Mouse (Mus musculus) bone marrow macrophage, adult 2 months (primary cell): ENCODE measurements around the gene Ywhah. TPM values are rescaled to one million over a fixed set of nuclear protein-coding genes. Genes with fewer than 3 reads are reported as not detected.
"Not testable (repeated sequence)": the region's sequence is repeated elsewhere in the genome, so short reads cannot be mapped to it uniquely, and the experiment has no call there.

Experiments
- H3K27ac ChIP-seq: 2 replicates; pipeline ENCODE4 v1.5.1; 2012; ENCODE audit warnings: low read depth, low read length; ENCODE audit not compliant: insufficient read depth
- H3K4me1 ChIP-seq: 2 replicates; pipeline ENCODE4 v1.6.1; 2012; ENCODE audit warnings: low read length; ENCODE audit not compliant: control insufficient read depth, insufficient read depth
- H3K4me3 ChIP-seq: 2 replicates; pipeline ENCODE4 v1.5.1; 2012; ENCODE audit warnings: mild to moderate bottlenecking, low read length, moderate library complexity; ENCODE audit not compliant: insufficient read depth
- CTCF ChIP-seq: IDR thresholded peaks from 2 replicates; pipeline ENCODE4 v1.5.1; 2012; ENCODE audit warnings: low read depth, mild to moderate bottlenecking, low read length, moderate library complexity
- POLR2A ChIP-seq: IDR thresholded peaks from 2 replicates; pipeline ENCODE4 v1.6.1; 2012; ENCODE audit warnings: mild to moderate bottlenecking, low read depth, low read length, borderline replicate concordance
- polyA plus RNA-seq: library from polyadenylated mRNA; stranded (reverse); fragments of >200 nt; gene quantifications from 2 replicates; pipeline ENCODE4 v1.2.4, GENCODE M21; 2012; ENCODE audit not compliant: missing spikeins, insufficient read depth, insufficient read length

Gene Ywhah
- polyA plus RNA-seq, 1 experiment = 507 TPM

DNA sequence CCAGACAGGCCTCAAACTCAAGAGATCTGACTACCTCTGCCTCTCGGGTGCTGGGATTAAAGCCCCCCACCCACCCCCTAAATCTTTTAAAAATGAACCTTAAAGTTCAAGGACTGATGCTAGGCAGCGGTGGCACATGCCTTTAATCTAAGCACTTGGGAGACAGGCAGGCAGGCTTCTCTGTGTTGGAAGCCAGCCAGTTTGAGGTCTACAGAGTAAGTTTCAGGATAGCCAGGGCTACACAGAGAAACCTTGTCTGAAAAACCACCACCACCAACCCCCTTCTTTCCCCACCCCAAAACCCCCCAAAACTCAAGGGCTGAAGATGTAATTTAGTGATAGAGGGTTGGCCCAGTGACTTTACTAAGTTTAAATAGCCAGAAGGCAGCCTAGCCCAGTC is 10.0 kb downstream of the Ywhah start:
- no peak overlapping the region for H3K27ac ChIP-seq
- no peak for TF ChIP-seq CTCF
- TF ChIP-seq POLR2A = no peak
- H3K4me1 ChIP-seq = peaks cover 15% of the 10 kb centered on the region
- H3K4me3 ChIP-seq = no peak overlapping the region

DNA sequence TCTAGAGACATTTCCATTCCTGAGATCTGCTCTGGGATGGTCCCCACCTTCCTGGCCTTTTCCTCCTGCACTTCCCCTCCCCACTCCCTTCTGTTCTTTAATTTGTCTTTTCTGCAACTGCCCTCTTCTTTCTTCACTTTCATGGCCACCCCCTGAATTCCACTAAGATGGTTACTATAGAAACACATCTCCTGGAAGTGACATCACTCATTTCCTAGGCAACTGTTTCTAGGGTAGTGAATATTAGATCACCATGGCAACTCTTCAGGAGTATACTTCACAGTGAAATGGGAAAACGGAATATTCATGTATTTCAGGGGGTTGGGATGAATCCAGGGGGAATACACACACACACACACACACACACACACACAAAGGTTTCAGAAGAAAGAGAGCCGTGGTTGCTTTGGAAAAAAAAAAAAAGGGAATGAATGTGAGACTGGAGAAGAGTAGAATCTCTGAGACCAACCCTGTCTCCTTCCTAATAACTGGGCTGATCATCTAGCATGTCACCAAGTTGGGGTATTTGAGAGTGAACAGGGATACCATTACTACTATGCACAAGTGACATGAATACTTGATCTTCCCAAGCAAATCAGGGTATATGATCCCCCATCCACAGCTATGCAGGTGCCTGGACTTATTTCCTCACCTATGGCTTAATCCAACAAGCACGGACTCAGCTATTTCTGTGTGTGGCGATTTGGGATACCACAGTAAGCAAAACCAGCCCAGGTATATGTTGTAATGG is 12.0 kb downstream of the Ywhah start:
- Histone ChIP-seq H3K4me1 (no peaks in the 10 kb centered on the region), H3K4me3 (no peak overlapping the region), H3K27ac (no peak overlapping the region)
- TF ChIP-seq CTCF (no peak), POLR2A (no peak)

DNA sequence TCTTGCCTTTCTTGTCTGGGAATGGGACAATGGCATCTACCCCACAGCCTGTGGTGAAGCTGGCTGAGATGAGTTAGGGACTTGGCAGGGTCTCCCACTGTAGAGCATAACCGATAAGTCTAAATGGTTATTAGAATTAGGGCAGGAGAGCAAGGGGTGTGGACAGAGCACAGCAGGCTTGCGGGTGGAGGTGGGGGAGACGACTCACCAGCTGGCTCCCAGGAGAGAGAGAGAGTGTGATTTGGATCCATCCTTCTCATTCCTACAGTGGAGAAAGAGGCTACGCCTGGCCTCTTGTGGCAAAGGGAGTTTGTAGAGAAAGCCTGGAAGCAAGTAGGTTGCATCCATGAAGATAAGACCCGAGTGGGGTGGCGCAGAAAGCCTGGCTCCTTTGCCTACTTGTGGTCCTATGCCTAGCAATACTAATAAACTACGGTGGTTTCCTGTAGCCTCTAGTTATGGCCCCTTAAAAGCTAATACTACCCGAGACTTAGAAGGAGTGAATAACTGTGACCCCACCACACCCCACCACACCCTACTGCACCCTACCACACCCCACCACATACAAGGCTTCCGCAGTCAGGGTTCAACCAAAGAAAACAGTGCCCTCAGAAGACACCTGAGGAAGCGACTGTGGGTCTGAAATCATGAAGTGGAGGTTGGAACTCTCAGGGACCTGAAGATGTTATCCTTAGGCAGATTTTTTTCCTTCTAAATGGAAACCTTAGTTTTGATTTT is 13.6 kb downstream of the Ywhah start:
- H3K4me1 ChIP-seq = no peaks in the 10 kb centered on the region
- H3K4me3 ChIP-seq = no peak overlapping the region
- TF ChIP-seq POLR2A = no peak
- no peak for TF ChIP-seq CTCF
- H3K27ac ChIP-seq = no peak overlapping the region

DNA sequence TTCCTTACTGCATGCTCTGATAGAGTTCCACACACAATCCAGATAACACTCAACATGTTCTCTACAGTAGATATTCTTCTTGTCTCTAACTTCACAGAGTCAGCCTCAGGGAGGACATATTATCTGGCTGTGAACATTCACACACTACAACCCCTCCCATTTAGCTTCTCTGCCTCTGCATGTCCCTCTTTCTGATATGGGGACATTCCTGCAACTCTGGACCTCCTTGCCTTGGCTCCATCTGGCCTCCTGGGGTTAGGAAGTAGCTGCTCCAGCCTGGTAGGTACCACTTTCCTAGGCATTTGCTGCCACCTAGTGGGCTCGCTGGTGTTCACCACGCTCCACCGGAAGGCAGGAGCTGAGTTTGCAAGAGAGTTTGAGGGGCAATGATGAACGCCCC is 14.5 kb downstream of the Ywhah start:
- H3K27ac ChIP-seq = no peak overlapping the region
- peak; percentile 77 for TF ChIP-seq CTCF
- TF ChIP-seq POLR2A = no peak
- H3K4me3 ChIP-seq = no peak overlapping the region
- H3K4me1 ChIP-seq = no peaks in the 10 kb centered on the region

DNA sequence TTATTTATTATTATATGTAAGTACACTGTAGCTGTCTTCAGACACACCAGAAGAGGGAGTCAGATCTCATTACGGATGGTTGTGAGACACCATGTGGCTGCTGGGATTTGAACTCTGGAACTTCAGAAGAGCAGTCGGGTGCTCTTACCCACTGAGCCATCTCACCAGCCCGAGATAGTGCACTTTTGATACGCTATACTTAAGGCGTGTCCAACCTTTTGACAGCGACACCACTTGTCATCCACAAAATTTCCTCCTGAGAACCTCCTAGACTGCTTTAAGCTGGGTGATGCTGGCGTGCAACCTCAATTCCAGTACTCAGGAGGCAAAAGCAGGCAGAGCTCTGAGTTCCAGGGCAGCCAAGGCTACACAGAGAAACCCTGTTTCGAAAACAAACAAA is 15.0 kb downstream of the Ywhah start:
- not testable (repeated sequence) for H3K4me1 ChIP-seq, H3K27ac ChIP-seq, H3K4me3 ChIP-seq

DNA sequence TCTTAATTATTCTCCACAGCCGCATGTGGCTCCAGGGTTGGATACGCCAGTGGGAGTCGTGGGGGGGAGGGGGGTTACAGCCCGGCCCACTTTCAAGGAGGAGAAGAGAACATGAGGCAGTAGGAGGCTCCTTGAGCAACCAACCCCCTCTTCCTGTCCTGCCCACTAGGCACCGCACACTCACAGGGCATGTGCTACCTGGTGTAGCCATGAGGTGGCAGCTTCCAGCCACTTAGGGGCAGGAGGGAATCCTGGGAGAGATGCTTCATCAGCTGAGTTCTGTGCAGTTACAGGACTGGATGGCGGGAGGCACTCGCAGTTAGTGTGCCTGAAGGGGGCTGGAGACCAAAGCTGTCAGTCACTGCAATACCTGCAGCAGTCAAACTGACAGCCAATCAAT is 15.5 kb downstream of the Ywhah start:
- H3K4me3 ChIP-seq = no peak overlapping the region
- no peak overlapping the region for H3K27ac ChIP-seq

DNA sequence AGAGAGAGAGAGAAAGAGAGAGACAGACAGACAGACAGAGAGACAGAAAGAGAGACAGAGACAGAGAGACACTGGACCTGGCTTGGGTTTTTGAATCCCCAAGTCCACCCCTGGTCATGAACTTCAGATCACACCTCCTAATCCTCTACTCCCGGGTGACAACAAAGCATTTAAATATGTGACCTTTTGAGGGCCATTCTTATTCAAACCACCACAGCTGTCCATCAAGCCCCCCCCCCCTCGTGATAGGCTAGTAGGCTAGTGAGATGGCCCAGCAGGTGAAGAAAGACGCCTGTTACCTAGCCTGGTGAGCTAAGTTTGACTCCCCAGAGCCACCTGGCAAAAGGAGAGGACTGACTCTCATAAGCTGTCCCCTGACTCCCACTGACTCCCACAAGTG is 16.3 kb downstream of the Ywhah start:
- no peak for TF ChIP-seq CTCF
- TF ChIP-seq POLR2A = no peak
- Histone ChIP-seq H3K4me1 (no peaks in the 10 kb centered on the region), H3K4me3 (no peak overlapping the region), H3K27ac (no peak overlapping the region)

More for the DNA sequence above, 15.5 kb downstream of the Ywhah start:
- TF ChIP-seq CTCF (no peak), POLR2A (no peak)
- H3K4me1 ChIP-seq = no peaks in the 10 kb centered on the region

DNA sequence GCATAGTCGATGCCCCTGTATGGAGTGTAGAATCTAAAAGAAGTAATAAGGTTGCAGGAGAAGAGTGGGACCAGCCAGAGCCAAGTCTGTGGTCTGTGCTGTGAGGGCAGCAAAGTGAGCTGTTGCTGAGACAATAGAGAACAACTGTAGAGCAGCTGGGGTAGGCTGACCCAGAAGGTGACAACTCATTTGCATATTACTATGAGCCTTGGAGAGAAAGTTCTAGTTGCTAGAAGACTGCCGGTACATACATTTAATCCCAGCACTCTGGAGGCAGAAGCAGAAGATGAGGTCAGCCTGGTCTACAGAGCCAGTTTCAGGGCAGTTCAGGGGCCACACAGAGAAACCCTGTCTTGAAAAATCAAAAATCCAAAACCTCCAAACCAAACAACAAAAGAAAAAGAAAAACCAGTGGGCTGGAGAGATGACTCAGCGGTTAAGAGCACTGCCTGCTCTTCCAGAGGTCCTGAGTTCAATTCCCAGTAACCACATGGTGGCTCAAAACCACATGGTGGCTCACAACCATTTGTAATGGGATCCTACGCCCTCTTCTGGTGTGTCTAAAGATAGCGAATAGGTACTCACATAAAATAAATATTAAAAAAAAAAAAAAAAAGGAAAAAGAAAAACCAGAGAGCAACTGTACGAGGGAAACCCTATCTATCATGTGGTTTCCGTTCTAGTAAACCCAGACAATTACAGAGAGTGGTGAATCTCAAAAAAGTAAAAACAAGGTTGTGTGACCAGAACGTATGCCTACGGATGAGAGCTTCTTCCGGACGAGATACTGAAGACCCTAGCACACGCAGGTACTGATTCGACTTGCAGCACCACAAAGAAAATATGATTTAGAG is 20.3 kb downstream of the Ywhah start:
- H3K4me1 ChIP-seq = no peaks in the 10 kb centered on the region
- TF ChIP-seq POLR2A (no peak), CTCF (no peak)
- no peak overlapping the region for H3K4me3 ChIP-seq
- no peak overlapping the region for H3K27ac ChIP-seq

DNA sequence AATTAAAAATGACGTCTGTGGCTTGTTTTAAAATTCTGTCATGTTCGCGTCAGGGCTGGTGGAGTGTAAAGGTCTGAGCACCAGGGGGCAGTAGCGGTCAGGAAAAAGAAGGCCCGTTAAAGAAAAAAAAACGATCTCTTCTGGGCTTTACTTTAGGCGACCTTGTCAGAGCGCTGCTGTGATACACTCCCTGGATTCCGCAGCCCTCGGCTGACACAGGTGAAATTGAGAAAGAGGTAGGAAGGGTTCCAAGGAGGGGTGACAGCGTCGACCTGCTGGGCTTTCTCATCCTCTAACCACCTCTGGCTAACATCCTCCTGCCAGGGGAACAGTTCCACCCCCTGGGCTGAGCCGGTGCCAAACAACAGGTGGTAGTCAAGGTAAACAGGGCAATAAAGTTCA is 20.9 kb downstream of the Ywhah start:
- Histone ChIP-seq H3K27ac (no peak overlapping the region), H3K4me3 (no peak overlapping the region), H3K4me1 (no peaks in the 10 kb centered on the region)
- no peak for TF ChIP-seq POLR2A
- TF ChIP-seq CTCF = peak; percentile 81

DNA sequence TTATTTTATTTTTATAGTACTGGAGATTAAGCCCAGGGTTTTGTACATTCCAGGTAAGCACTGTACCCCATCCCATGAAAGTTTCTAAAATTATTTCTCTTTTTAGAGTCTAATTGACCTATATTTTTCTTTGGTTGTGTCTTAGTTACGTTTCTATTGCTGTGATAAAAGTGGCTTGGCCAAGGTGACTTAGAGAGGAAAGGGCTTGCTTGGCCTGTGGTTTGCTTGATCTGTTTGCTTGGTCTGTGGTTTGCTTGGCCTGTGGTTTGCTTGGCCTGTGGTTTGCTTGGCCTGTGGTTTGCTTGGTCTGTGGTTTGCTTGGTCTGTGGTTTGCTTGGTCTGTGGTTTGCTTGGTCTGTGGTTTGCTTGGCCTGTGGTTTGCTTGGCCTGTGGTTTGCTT is 22.1 kb downstream of the Ywhah start:
- not testable (repeated sequence) for H3K4me1 ChIP-seq, H3K4me3 ChIP-seq, H3K27ac ChIP-seq
